Mouse (Mus musculus) layer of hippocampus, adult 2 months (tissue): ENCODE results near the gene Dpp6. TPM values are rescaled to one million over a fixed set of nuclear protein-coding genes. Genes with fewer than 3 reads are reported as not detected.

Experiments
- DNase-seq, 2 experiments: peaks; one replicate each; pipeline ENCODE4 v3.0.0; 2022; ENCODE audit warnings: low spot score in 2 of 2
- H3K27ac ChIP-seq: fragments of 200-600 bp; 2 replicates; pipeline ENCODE4 v1.8.1; 2022
- H3K4me3 ChIP-seq: fragments of 200-600 bp; 2 replicates; pipeline ENCODE4 v1.8.1; 2022; ENCODE audit warnings: mild to moderate bottlenecking
- CTCF ChIP-seq: fragments of 200-600 bp; conservative IDR thresholded peaks from 2 replicates; pipeline ENCODE4 v1.8.1; 2022; ENCODE audit warnings: antibody characterized with exemption, mild to moderate bottlenecking, moderate library complexity
- long read RNA-seq, 2 experiments: library from polyadenylated mRNA; stranded (forward); transcript quantifications; one replicate each; pipeline ENCODE4 v2.0.0; 2021; ENCODE audit warnings: borderline mapping rate in 2 of 2
- total RNA-seq, 2 experiments: library from RNA; stranded (reverse); gene quantifications; 2 replicates each; pipeline ENCODE4 v1.2.3; 2021

The Dpp6 gene
- 100 to 1,000 TPM; 261 to 270 TPM for total RNA-seq
- long read RNA-seq, experiment 1, full-length matches to known transcripts: 37 of 60 reads
- long read RNA-seq, experiment 1, partial matches to known transcripts: 10 of 60 reads
- long read RNA-seq, experiment 1, other reads (novel, unspliced or antisense): 13 of 60 reads
- long read RNA-seq, experiment 2, full-length matches to known transcripts: 43 of 73 reads
- long read RNA-seq, experiment 2, partial matches to known transcripts: 21 of 73 reads
- long read RNA-seq, experiment 2, other reads (novel, unspliced or antisense): 9 of 73 reads

DNA sequence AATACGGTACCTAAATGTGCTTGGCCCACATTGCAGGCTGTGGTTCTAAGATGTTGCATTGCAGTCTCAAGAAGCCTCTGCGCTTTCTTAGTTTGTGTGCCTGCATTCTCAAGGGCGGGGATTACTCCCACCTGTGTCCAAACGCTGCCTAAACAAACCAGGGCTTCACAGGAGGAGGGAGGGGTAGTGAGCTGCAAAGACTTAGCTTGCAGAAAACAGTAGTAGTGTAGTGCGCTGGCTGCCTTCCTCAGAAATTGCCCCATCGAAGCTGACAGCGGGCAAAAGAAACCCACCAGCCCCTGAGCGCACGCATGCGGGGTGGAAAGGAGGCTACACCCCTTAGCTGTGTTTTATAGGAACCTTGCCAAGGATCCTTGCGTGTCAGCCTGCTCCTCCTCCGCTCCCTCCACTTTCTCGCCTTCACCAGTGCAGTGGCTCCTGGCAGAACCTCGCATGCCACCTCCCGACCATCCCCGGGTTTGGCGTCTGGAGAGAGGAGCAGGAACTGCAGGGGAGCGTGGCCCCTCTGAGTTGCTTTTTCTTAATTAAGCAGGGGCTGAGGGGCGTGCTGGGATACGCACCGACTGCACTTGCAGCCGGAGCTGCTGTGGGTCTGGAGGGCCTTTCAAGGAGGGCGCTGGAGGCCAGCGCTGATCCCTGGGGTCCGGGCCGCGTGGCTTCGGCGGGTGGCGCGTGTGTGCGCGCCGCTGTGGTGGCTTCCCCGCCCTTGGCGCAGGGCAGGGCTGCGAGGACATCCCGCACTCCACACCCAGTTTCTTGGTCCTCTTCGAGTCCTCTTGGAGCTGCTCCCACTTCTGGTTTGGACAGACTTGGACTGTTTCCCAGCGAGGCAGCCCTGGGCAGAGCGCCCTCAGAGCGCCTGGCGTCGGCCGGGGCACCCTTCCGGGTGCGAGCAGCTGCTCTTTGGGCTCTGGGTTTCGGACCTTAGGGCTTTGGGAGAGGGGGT lies at the start of gene Dpp6:
TSS of gene Dpp6 (plus strand) at position 229 of the 967 bp plus-strand sequence.
- no peak for DNase-seq
- H3K4me3 ChIP-seq: peak within 1 kb of the TSS; percentile 27; the same call in 1 of the 2 replicates
- peak; percentile 38 for TF ChIP-seq CTCF
- H3K27ac ChIP-seq: no peak within 1 kb of the TSS

DNA sequence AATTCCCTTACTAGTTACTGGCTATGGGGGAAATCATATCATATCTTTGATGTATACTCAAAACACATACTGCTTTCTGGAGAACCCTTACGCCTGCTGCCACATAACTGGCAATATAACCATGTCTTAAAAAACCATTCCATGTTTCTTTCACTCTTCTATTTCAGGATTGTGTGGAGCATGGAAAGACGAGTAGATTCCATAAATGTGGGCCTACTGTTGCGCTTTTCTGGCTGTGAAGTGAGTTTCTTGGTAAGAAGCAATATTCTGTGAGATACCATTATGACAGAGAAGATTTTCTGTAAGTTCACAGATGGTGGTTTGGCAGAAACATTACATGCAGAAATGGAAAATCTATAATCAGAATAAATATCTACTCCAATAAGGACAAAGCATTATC lies 33.0 kb upstream of the Dpp6 start:
- DNase-seq: no peak
- TF ChIP-seq CTCF: no peak
- no peak overlapping the region for H3K27ac ChIP-seq
- H3K4me3 ChIP-seq: no peak overlapping the region

DNA sequence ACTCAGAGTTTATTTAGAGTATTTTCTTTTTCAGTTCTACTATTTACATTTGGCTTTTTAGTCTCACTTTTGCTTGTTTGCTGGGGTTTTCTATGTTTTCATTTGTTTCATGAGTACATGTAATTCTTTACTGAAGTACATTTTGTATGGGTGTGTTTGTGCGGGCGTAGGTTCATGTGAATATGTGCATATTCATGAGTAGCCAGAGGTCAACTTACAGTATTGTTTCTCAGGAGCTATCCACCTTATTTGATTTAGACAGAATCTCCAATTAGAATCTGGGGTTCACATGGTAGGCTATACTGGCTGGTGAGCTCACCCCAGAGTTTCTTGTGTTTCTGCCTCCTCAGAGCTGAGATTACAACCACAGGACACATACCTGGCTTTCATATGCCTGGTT lies 21.5 kb upstream of the Dpp6 start:
- TF ChIP-seq CTCF: no peak
- no peak for DNase-seq
- H3K27ac ChIP-seq: no peak overlapping the region

DNA sequence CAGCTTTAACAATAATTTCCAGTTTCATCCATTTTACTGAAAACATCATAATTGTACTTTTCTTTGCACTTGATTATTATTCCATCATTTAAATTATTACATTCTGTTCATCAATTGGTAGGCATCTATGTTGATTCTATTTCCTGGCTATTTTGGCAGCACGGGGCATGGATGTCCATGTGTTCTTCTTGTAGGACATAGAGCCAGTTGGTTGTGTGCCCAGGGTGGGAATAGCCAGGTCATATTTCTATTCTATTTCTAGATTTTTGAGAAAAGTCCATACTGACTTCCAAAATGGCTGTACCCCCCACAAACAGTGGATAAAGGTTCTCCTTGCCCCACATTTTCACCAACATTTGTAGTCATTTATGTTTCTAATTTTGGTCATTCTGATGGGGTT lies 19.0 kb downstream of the Dpp6 start:
- Histone ChIP-seq H3K4me3 (no peak overlapping the region), H3K27ac (no peak overlapping the region)
- no peak for TF ChIP-seq CTCF
- DNase-seq: no peak

More for the DNA sequence above, 21.5 kb upstream of the Dpp6 start:
- H3K4me3 ChIP-seq: no peak overlapping the region

DNA sequence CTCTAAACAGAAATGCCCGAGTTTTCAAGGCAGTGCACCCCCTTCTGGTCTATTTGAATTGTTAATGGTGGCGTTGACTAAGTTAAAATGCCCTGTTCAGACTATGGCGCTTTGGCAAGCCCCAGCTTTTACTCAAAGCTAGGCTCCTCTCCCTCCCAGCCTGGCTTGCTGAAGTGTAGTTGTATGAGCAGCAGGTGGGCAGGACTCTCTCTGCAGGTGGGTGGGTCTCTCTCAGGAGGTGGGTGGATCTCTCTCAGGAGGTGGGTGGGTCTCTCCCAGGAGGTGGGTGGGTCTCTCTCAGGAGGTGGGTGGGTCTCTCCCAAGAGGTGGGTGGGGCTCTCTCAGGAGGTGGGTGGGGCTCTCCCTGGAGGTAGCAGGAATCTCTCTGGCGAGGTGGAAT lies 24.1 kb downstream of the Dpp6 start:
- no peak for TF ChIP-seq CTCF
- H3K4me3 ChIP-seq: no peak overlapping the region
- no peak for DNase-seq
- H3K27ac ChIP-seq: no peak overlapping the region

DNA sequence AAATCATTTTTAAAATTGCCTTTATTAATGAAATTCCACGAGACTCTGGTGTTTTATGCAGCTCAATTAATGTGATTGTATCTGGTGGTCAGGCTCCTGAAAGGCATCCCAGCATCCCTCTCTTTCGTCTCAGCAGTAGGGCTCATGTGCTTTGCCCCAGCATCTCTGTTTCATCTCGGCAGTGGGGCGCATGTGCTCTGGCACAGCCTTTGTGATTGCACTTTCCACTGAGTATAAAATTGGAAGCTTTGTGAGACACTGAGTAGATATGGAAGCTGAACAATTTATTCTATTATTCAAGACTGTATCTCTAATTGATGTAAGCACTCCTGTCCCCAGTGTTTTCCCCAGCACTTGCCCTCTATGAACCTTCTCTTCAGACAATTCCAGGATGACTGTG lies 37.7 kb downstream of the Dpp6 start:
- TF ChIP-seq CTCF: no peak
- Histone ChIP-seq H3K4me3 (no peak overlapping the region), H3K27ac (no peak overlapping the region)
- no peak for DNase-seq

DNA sequence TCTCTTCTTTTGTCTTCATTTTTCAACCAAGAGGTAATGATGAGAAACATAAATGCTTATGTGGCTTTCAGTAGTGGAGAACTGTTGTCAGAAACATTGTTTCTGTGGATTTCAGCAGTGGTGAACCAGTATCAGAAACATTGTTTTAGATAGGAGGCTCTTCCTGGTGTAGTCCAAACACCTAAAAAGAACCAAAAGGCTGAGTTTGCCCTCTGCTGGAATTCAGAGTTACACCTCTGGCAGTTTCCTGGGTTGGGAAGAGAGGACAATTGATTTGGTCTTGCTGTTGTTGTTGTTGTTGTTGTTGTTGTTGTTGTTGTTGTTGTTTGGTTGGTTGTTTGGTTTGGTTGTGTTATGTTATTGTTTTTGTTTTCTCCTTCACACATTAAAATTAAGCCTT lies 58.4 kb downstream of the Dpp6 start:
- peak; percentile 69 for TF ChIP-seq CTCF
- no peak overlapping the region for H3K4me3 ChIP-seq
- peak in 1 of 2 experiments; percentile 27 for DNase-seq
- H3K27ac ChIP-seq: no peak overlapping the region

DNA sequence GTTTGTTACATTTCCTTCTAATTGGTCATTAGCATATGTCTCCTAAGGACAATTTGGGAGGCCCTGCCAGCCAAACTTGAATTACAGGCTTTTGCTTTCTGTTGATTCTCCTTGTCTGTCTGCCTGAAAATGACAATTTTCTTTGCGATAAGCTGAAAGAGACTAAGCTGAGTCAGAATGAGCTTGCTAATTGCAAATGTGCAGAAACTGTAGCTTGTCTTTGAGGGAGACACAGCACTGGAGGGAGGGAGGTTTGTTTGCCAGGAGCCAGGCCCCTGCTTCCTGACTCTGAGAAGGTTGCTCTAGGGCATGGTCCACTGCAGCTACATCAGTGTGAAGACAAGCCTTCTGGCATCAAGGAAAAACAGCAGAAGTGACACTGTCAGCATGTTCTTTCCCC lies 70.5 kb downstream of the Dpp6 start:
- peak in 1 of 2 experiments; percentile 18 for DNase-seq
- no peak overlapping the region for H3K27ac ChIP-seq
- H3K4me3 ChIP-seq: no peak overlapping the region
- TF ChIP-seq CTCF: no peak

DNA sequence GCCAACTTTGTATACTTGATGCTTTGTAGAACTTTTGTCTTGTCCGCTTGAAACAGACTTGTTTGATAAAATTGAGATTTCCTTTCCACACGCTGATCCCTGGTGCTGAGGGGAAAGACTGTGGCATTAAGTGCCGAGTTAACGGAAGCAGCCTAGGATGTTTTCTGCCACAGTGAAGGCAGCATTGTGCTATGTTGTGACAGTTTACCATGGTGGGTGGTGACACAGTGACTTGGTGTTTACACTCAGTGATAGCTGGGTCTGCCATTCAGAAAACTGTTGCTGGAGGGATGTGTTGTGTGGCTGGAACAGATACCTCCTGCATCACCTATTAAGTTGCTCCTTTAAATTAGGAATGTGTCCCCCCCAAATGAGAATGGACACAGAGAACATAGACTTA lies 71.1 kb downstream of the Dpp6 start:
- TF ChIP-seq CTCF: no peak
- no peak overlapping the region for H3K4me3 ChIP-seq
- H3K27ac ChIP-seq: no peak overlapping the region
- no peak for DNase-seq

DNA sequence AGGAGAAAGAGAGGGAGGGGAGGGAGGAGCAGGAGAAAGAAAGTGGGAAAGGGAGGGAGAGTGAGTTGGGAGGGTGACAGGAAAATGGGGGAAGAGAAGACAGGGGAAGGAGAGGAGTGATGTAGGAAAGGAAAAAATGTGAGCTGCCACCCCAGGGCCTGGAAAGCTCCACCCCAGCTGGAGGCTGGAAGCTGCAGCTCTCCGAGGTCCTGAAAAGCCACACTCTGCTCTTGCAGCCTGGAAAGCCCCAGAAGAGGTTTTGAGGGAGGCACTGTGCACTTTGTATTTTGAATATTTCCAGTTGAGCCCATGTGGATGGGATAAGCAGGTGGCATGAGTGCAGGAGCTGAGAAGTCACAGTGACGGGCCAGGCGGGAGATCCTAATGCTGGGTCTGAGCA lies 77.3 kb downstream of the Dpp6 start:
- TF ChIP-seq CTCF: no peak
- no peak overlapping the region for H3K27ac ChIP-seq
- no peak for DNase-seq
- no peak overlapping the region for H3K4me3 ChIP-seq

DNA sequence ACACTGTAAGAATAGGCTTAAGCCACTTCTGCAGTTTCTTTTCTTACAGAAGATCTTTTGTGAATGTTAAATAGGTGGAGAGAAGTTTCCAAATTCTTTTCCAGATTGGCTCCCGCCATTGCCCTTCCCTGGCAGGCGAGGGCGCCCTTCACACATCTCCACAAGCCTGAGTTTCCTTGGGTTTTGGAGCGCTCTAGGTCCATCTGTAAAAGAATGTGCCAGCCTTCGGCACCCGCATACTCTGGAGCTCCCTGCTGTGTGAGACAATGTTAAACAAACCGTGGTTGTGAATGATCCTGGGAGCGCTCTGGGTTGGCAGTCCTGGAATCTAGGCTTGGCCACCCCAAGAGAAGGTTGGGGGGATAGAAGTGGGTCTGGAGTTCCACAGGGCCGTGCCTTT lies 86.8 kb downstream of the Dpp6 start:
- peak; percentile 61 to 63 for DNase-seq
- Histone ChIP-seq H3K4me3 (peak overlapping the region; percentile 52; the same call in 1 of the 2 replicates), H3K27ac (peak overlapping the region; percentile 55; the same call in 1 of the 2 replicates)
- TF ChIP-seq CTCF: peak; percentile 82

DNA sequence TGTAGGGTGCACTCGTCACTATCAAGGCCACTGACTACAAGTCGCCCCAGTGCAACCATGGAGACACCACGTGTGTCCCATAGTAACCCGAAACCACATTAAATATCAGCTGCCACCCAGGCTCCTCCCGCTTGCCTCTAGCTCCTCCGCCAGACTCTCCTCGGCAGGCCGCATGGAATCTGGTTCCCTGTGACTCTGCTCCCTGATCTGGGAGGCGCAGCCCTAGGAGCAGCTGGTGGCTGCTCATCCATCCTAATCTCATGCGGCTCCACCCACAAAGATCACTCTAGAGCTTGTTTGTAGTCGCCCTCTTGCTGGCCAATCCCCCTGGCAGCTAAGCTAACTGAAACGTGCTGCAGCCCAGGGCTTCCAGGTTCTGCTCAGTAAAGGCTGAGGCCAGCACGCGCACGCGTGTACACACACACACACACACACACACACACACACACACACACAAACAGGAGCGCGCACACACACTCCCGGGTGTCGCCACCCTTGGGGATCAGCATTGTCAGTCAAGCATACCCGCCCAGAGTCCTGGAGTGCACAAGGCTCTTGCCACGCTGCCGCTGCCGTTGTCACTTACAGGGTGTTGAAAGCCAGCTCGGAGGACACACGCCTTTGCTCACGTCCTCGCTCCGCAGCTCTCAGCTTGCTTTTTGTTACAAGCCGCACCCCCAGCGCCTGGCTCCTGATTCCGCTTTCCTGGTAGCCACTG lies 87.5 kb downstream of the Dpp6 start:
- no peak for TF ChIP-seq CTCF
- H3K27ac ChIP-seq: peak overlapping the region; percentile 55; the same call in 1 of the 2 replicates

DNA sequence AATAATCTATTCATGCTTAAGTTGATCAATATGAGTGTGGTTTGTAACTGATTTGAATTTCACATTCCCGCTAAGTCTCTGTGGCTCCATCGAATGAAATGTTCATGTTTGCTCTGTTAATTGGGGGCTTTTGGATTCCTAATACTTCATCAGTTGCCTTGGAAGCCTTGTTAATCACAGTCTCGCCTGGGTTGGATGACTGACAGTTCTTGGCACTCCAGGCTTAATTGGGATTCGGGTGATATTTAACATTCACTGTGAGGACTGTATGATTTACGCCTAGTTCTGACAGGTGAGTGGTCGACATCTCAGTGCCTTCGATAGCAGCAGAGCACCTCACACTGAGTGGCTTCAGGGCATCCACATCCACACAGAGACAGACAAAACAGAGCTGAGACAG lies 90.1 kb downstream of the Dpp6 start:
- no peak for TF ChIP-seq CTCF
- Histone ChIP-seq H3K4me3 (no peak overlapping the region), H3K27ac (no peak overlapping the region)
- DNase-seq: no peak

More for the DNA sequence above, 87.5 kb downstream of the Dpp6 start:
- peak; percentile 39 to 43 for DNase-seq
- peak overlapping the region; percentile 52 for H3K4me3 ChIP-seq
